Mouse (Mus musculus) cerebellum, postnatal 10 days (tissue): ENCODE measurements around the gene Vmn1r80.
"Not testable (repeated sequence)": the region's sequence is repeated elsewhere in the genome, so short reads cannot be mapped to it uniquely, and the experiment has no call there.

Source experiments
- DNase-seq, 2 experiments: peaks; one replicate each; pipeline ENCODE4 v3.0.0; 2021; ENCODE audit warnings: mixed read lengths in 2 of 2

The Vmn1r80 gene

DNA sequence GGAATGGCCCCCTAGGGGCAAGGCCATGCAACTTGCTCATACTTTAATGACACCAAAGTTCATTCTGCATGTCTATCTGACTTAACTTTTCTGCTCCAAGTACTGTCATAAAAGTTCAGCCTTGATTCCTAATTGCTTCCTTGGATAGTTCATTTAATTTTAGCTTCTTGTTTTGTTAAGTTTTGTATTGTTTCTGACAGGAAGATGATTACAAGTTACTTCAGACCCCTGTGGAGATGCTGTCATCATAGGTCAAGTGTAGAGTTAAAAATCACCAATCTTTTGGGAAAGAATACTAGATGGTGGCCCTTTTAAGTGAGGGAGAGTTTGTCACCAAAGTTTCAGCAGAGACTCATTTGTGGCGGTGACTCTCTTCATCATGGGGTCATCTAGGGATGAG lies at the start of gene Vmn1r80:
TSS of gene Vmn1r80 (plus strand) at position 301 of the 400 bp plus-strand sequence.
- no peak for DNase-seq

DNA sequence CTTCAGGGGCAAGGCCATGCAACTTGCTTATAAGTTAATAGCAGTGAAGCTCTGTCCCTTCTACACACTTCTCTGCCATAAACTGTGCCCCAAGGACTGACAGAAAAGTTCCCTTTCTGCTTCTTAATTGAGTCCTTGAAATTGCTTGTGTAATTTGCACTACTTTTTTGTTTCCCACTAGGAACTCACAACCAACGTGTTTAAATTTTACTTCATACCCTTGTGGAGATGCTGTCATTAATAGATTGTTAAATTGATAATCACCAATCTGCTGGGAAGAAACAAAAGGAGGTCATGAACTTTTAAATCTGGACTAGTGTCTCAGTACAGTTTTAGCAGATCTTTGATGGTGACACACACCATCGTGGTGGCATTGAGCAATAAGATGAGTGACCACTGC lies 39.1 kb upstream of the Vmn1r80 start, which contains the start of gene Vmn1r78:
TSS of gene Vmn1r78 (plus strand) at position 301 of the 400 bp plus-strand sequence.
- DNase-seq, result no peak

GRCm38 (mm10) chr7:12156463-12156862 lies 32.6 kb upstream of the Vmn1r80 start:
- not testable (repeated sequence) for DNase-seq

- not testable (repeated sequence) for DNase-seq
Observed at GRCm38 (mm10) chr7:12170979-12171378, 18.1 kb upstream of the Vmn1r80 start, which contains the start of gene Vmn1r79. TSS of gene Vmn1r79 (plus strand) at chr7:12171279.

DNA sequence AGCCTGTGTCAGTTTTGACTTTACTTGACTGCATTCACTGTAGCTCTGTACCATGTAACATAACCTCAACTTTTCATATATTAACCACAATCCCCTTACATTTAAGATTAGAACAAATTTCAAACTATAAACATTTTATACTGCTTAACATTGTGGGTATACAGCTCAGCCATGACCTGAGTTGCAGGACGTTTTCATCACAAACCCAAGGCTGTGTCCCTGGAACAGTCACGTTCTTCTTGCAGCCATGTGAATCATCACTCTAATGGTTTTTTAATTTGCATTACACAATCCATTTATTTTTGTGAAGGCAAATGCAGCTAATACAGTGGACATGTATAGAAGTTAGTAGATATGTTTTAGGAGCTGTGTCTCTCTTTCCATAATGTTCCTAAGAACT lies 16.2 kb upstream of the Vmn1r80 start:
- not testable (repeated sequence) for DNase-seq

DNA sequence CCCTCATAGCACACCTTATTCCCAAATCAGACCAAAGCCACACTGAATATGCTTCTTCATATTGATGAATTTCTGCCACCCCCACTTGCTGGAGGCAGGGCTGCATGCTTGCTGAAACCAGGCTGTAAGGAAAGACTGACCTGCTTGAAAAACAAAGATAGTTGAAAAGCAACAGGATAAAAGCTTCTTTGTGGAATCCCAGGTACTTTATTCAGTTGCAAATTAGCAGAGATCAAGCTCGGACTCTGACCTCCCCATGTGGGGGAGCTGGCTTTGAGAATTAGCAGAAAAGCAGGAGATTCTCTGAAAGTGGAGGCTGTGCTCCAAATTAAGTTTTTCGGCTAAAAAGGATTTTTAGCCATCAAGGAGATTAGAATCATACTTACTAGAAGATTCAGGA lies 15.1 kb downstream of the Vmn1r80 start:
- DNase-seq, result no peak
